In the genomic region with DNA sequence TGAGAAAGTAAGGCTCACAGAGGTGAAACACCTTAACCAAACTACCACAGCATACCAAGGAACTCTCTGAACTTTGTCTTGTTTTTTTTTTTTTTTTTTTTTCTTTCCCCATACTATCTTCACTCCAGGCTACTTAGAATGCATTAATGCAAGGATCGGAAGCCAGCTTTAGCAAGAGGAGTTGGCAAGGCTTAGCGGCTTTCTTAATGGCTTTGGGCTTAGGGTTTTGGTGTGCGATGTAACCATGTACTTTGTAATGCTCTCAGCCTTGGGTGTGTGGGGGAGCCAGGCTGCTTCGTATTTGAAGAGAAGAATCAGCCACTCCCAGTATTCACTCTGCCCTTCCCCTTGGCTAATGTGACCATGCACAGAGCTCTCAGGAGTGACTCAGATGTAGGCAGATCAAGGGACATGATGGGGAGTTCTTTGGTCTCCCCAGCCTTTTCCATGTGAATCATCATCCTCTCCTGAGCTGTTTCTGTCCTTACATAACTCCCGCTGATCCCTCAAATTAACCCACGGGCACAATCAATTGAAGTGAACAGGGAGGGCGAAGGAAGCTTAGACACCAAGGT, we compare ENCODE assay signal across 20 mouse cellular contexts.
DNase-seq lines count a peak whose midpoint lies in the region; ATAC-seq and TF ChIP-seq lines count a peak whose summit lies in the region.
"Had no signal": no experiment of that assay in that cellular context is flagged by ENCODE, and none has a peak within 500 bp of the region (broad histone marks: within the 10 kb centered on the region; RNA-seq: fewer than 3 reads in every experiment).

No protein-coding gene starts in this region.

- no peak for TF ChIP-seq CTCF in lung, postnatal 0 days (IDR thresholded peaks at IDR 0.05)
- no peak for TF ChIP-seq CTCF in left cerebral cortex, adult 2 months (IDR thresholded peaks at IDR 0.05)

- no peaks in the 10 kb centered on the region for H3K9me3 ChIP-seq in lung, postnatal 0 days (ENCODE audit: low read length)
- H3K9me3 ChIP-seq: hindbrain, embryonic 10.5 days; limb, embryonic 15.5 days had no signal

- DNase-seq in adrenal gland, adult 2 months, result peak; percentile 45
- DNase-seq in adrenal gland, postnatal 25 days, result no peak
- DNase-seq in lung, postnatal 0 days (ENCODE audit: low spot score), result peak; percentile 7
- no peak for DNase-seq in lung, postnatal 4 days
- peak; percentile 51 for DNase-seq in adrenal gland, postnatal 14 days
- DNase-seq in skeletal muscle tissue, adult 2 months (ENCODE audit: low read depth, low spot score), result peak; percentile 60
- no peak for DNase-seq in kidney, postnatal 36 days
- no peak for DNase-seq in left cerebral cortex, adult 2 months (ENCODE audit: extremely low spot score in 1 of 2, low spot score in 2 of 2)
- DNase-seq: cerebellum, adult 18-20 months; cerebellum, postnatal 14 days; kidney, postnatal 25 days; left cerebral cortex, postnatal 4 days; lung, embryonic 14.5 days had no signal

- intact Hi-C loops in left cerebral cortex, adult 2 months (cut with DNase I), result no loop called here

- H3K4me2 ChIP-seq in lung, postnatal 0 days (replicated peaks; ENCODE audit: low read depth, low read length), result no peak overlapping the region
- H3K4me2 ChIP-seq: heart, embryonic 11.5 days; limb, embryonic 15.5 days; lung, embryonic 14.5 days had no signal

- WGBS in lung, postnatal 0 days, result 74% methylated on average over 7 of the region's 7 CpGs

- no peak overlapping the region for H3K4me3 ChIP-seq in lung, postnatal 0 days (ENCODE audit: low read depth, low read length)
- no peak overlapping the region for H3K4me3 ChIP-seq in left cerebral cortex, adult 2 months
- H3K4me3 ChIP-seq: hindbrain, embryonic 10.5 days; limb, embryonic 15.5 days had no signal

- no peaks in the 10 kb centered on the region for H3K36me3 ChIP-seq in lung, postnatal 0 days (ENCODE audit: insufficient read depth, low read length)
- H3K36me3 ChIP-seq: hindbrain, embryonic 10.5 days; limb, embryonic 15.5 days had no signal

- TF ChIP-seq EP300 in lung, postnatal 0 days (IDR thresholded peaks at IDR 0.05), result no peak

- H3K27me3 ChIP-seq in lung, postnatal 0 days (replicated peaks; ENCODE audit: insufficient read depth, low read length), result no peaks in the 10 kb centered on the region
- H3K27me3 ChIP-seq: limb, embryonic 15.5 days had no signal

- H3K9ac ChIP-seq in lung, postnatal 0 days (replicated peaks; ENCODE audit: low read depth), result no peak overlapping the region
- H3K9ac ChIP-seq: limb, embryonic 15.5 days; liver, embryonic 14.5 days; lung, embryonic 14.5 days had no signal

- H3K4me1 ChIP-seq in lung, postnatal 0 days (ENCODE audit: insufficient read depth, low read depth, low read length), result no peaks in the 10 kb centered on the region

- no peak overlapping the region for H3K27ac ChIP-seq in lung, postnatal 0 days (ENCODE audit: low read length)
- H3K27ac ChIP-seq in left cerebral cortex, adult 2 months, result no peak overlapping the region
- H3K27ac ChIP-seq: hindbrain, embryonic 10.5 days; limb, embryonic 15.5 days; liver, embryonic 14.5 days; macrophage had no signal

- no peak for ATAC-seq in lung, postnatal 0 days
- ATAC-seq: forebrain, embryonic 14.5 days; intestine, postnatal 0 days had no signal

Comparison
In these comparisons a context has a peak if more than half of its experiments do, and no peak if none do; other contexts are left out.
1. DNase-seq: peak in adrenal gland, adult 2 months (single experiment), lung, postnatal 0 days (single experiment), adrenal gland, postnatal 14 days (single experiment) and skeletal muscle tissue, adult 2 months (single experiment); none in adrenal gland, postnatal 25 days (single experiment), lung, postnatal 4 days (0 of 2), kidney, postnatal 36 days (0 of 2) and left cerebral cortex, adult 2 months (0 of 2).